Mouse (Mus musculus): ENCODE results near the gene Kcnd2.
A peak's percentile ranks its signal among the peaks of the same experiment; 100 is the strongest.
"Not testable (repeated sequence)": the region's sequence is repeated elsewhere in the genome, so short reads cannot be mapped to it uniquely, and the experiment has no call there.

Gene Kcnd2

DNA sequence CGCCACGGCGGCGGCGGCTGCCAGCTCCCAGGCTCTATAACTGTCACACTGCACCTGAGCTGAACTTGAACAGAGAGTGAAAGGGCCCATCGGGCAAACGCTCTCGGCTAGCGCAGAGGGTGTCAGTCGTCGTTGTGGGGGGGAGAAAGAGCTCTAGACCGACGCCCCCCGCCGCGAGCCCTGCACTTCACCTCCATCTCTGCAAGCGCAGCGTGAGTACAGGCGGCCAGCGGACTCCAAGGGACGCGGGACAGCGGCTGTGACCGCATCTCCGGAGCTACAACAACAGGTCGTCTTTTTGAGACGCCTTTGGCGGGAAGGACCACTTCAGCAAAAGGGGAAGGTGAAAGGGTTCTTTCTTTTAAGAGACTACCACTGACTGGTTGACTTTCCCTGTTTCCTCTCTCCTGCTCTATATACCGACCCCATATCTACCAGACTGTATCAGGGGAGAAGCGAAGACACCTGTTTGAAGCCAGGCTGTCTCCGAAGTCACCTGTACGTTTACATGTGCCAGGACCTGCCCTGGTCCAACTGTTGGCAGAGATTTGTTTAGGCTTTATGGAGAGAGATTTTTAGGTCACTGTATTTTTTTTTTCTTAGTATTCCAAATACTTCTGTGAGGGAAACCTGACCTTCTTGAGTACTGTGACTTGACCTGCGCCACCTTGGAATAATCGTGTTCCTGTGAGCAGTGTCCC, at the start of gene Kcnd2:
Gene Kcnd2 (plus strand): TSS at position 13 of the 701 bp plus-strand sequence.
- peak in 1 of 2 experiments; percentile 76 for DNase-seq

- DNase-seq = no peak
These were observed 48.7 kb upstream of the Kcnd2 start for GRCm38 (mm10) chr6:21166611-21167010.

DNA sequence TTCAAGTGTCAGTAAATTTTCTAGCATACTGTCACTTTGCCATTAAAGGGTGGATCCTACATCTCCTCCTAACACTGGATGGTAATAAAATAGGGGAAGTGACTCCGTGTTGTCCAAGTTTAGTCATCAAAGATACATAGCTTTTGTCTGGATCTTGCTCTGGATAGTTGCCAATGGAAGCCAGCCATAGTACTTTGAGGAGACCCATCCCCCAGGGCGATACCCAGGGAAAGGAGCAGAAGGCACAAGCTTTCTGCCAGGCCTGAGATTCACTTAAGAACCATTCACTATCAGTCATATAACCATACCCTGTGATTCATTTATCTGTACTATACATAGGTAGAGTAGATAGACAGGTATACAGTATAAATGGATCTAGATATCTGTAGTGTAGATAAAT, 20.0 kb upstream of the Kcnd2 start:
- DNase-seq = peak; percentile 72 to 77

DNA sequence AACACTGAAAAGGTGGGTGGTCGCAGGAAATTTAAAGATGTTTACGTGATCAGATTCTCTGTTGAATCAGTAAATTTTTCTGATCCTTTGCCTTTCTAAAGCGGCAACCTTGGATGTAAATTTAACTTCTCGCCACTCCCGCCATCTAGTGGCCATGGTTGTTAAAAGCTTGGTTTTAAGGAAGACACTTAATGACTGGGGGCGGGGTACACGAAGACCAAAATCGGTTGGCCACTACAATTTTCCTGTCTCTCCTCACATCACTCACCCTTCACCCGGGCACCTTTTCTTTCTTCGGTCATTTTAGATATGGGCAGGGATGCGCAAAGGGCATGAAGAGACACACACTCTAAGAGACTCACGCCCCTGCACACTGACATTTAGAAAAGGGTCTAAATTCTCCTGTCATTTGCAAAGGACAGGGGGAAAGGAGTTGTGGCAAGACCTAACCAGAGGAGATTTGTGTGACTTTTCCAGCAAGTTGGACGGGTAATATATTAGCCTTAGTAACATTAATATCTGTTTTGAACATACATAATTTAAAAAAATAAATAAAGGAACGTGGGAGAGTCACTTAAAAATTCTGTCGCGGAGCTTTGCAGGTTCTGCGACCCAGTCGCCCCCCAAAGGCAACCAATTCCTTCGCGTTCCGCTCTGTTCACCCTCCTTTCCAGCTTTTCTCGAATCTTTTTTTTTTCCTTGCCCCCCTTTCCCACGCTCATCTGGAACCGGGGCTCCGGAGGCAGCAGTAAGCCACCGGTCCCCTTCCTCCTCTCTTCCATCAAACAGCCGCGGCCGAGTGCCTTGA, 1.2 kb upstream of the Kcnd2 start:
- peak; percentile 94 to 96 for DNase-seq

GRCm38 (mm10) chr6:21214673-21215490, 421 bp upstream of the Kcnd2 start:
- DNase-seq = peak; percentile 85 to 86

DNA sequence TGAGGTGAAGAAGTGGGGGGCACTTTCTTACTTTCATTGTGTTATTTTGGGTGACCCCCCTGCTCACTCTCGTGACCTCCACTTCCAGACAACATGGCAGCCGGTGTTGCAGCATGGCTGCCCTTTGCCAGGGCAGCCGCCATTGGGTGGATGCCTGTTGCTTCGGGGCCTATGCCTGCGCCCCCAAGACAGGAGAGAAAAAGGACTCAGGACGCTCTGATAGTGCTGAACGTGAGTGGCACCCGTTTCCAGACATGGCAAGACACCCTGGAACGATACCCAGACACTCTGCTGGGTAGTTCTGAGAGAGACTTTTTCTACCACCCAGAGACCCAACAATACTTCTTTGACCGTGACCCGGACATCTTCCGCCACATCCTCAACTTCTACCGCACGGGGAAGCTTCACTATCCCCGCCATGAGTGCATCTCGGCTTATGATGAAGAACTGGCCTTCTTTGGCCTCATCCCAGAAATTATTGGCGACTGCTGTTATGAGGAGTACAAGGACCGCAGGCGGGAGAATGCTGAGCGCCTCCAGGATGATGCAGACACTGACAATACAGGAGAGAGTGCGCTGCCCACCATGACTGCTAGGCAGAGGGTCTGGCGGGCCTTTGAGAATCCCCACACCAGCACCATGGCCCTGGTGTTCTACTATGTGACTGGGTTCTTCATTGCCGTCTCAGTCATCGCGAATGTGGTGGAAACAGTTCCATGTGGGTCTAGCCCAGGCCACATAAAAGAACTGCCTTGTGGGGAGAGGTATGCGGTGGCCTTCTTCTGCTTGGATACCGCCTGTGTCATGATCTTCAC, 1.1 kb downstream of the Kcnd2 start:
- peak; percentile 23 to 43 for DNase-seq

DNA sequence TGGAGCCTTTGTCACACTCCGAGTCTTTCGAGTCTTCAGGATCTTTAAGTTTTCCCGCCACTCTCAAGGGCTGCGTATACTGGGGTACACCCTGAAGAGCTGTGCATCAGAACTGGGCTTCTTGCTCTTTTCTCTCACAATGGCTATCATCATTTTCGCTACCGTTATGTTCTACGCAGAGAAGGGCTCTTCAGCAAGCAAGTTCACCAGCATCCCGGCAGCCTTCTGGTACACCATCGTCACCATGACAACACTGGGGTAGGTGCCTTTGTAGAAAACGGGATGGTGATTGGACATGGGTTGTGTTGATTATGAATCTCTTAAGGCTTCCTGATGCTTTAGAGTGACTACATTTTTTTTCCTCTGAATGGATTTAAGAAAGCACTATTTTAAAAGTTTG, 1.9 kb downstream of the Kcnd2 start:
- peak in 1 of 2 experiments; percentile 13 for DNase-seq

- DNase-seq = no peak
These were observed 10.8 kb downstream of the Kcnd2 start for GRCm38 (mm10) chr6:21226124-21226523.

DNA sequence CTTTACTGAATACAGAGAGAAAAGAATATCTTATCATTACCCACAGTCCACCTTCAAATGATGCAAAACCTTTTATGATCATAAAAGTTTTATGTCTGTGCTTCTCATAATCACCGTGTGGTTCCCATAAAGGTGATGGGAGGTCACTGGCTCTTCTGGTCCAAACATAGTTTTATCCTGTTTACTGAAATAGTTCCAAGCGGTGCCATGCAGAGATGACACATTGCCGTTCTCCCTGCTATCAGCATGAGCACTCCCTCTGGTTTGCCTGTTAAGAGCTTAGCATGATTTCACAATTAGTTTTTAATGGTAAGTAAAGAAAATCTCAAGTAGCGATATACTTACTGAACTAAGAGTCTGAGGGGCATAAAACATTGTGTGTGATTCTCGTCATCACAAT, 43.7 kb downstream of the Kcnd2 start:
- peak; percentile 51 to 63 for DNase-seq

DNA sequence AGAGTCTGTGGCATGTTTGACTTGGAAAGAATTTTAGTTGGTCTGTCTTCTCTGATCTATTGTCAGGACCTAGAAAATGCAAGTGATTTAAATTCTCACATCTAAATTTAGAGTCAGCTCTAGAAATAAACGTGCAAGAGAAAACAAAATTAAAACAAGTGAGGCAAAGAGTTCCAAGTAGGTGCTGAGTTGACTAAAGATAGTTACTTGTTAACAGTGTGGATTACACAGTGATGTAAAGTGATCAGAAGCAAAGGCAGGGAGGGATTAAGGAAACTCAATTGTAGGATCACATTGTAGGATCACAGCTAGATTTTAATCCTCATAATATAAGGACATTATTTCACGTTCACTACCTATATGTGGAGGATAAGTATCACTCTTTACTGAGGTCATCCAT, 52.6 kb downstream of the Kcnd2 start:
- DNase-seq = no peak

GRCm38 (mm10) chr6:21277343-21277933, 62.1 kb downstream of the Kcnd2 start:
- DNase-seq = no peak

DNA sequence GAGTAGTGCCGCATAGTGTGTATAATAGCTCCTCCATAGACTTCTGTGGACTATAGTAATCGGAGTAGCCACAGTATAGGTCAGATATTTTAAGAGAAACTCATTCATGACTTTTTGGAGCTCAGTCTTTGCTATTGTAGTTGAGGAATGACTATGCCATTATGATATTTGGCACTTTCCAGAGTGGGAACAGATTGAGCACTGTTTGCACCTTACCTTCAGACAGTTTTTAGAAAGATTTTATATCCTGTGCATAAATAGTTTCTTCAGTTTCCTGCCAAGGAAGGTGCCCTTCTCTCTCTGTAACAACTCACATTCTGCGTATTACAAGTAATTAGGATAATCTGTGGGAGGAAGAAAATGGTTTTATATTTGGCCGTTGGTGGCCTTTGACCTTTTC, 89.6 kb downstream of the Kcnd2 start:
- DNase-seq = no peak

DNA sequence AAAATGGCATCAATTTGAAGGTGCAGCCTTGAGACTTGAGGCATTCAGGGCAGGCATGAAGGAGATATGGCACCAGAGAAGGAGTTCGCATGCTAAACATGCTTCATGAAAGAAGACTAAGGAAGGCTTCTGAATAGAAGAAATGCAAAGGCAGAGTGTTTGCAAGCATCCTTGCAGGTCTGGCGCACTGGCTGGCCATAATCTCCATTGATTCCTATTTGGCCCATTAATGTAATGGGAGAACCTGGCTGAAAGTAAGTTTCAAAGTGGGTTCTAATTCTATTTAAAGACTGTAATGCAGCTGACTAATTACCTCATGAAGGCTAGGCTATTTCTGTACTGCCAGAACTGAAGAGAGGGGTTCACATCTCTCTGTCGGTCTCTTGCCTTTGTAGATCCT, 94.9 kb downstream of the Kcnd2 start:
- no peak for DNase-seq

DNA sequence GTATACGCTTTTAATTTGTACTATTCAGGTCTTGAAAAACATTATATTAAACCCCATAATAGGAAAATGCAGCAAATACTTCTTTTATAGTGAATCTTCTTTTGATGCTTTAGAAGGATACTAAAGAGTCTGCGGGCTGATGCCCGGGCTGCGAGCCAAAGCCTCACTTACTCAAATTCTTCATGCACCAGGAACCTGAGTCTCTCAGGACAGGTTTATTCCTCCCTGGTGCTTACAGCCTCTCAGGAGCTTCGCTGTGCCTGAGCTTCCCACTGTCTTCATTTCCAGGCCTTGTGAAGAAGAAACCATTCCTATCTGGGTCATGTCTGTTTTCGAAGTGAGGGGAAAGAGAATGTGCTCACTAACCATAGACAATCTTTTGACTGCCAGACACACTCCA, 106.1 kb downstream of the Kcnd2 start:
- DNase-seq = peak in 1 of 2 experiments; percentile 17

- no peak for DNase-seq
These were observed 106.9 kb downstream of the Kcnd2 start for GRCm38 (mm10) chr6:21322211-21322610.

- no peak for DNase-seq
These were observed 109.9 kb downstream of the Kcnd2 start for GRCm38 (mm10) chr6:21325251-21325650.

- DNase-seq = peak; percentile 14
These were observed 111.9 kb downstream of the Kcnd2 start for GRCm38 (mm10) chr6:21327081-21327737.

- not testable (repeated sequence) for DNase-seq
These were observed 170.0 kb downstream of the Kcnd2 start for GRCm38 (mm10) chr6:21385298-21385697.

GRCm38 (mm10) chr6:21391776-21392175, 176.5 kb downstream of the Kcnd2 start:
- peak; percentile 59 to 71 for DNase-seq

DNA sequence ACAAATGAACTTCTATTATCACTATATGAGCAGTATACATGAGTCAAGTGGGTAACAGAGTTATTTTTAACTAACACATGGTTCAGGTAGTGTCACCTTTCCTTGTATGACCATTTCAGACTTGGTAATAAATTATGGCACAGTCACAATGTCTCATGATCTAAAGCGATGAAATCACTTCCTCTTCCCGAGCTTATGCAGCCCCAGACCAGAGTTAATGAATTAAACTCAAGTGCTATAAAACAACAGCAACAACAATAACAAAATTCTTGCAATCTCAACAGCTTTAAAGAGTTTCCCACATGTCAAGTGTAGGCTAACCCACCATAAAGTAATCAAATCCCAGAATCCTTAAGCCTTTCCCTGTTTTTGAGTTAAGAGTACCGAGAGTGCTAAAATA, 198.4 kb downstream of the Kcnd2 start:
- DNase-seq = no peak

GRCm38 (mm10) chr6:21418246-21418645, 202.9 kb downstream of the Kcnd2 start:
- DNase-seq = no peak

Measured in cerebellum, postnatal 10 days (tissue).